Mouse (Mus musculus) forelimb bud, embryonic 11.5 days (tissue): ENCODE data around the gene Exosc10.
A peak's percentile ranks its signal among the peaks of the same experiment; 100 is the strongest.

Source experiments
- DNase-seq: peaks from one replicate; pipeline ENCODE4 v3.0.0-alpha.2; 2012; ENCODE audit warnings: low read depth, low spot score

Exosc10 gene

GRCm38 (mm10) chr4:148570693-148571295 lies 12.6 kb downstream of the Exosc10 start:
- no peak for DNase-seq

- DNase-seq, result no peak
Measured at GRCm38 (mm10) chr4:148573222-148573621, 15.0 kb downstream of the Exosc10 start.

GRCm38 (mm10) chr4:148580765-148581164 lies 22.5 kb downstream of the Exosc10 start:
- no peak for DNase-seq

- no peak for DNase-seq
Measured at GRCm38 (mm10) chr4:148581422-148581821, 23.2 kb downstream of the Exosc10 start.

GRCm38 (mm10) chr4:148583257-148583656 lies 25.0 kb downstream of the Exosc10 start:
- DNase-seq, result no peak

GRCm38 (mm10) chr4:148586648-148587047 lies 28.4 kb downstream of the Exosc10 start:
- DNase-seq, result no peak

- DNase-seq, result no peak
Measured at GRCm38 (mm10) chr4:148588793-148589192, 30.6 kb downstream of the Exosc10 start.

- DNase-seq, result no peak
Measured at GRCm38 (mm10) chr4:148589565-148589964, 31.3 kb downstream of the Exosc10 start.

- no peak for DNase-seq
Measured at GRCm38 (mm10) chr4:148590421-148591170, 32.4 kb downstream of the Exosc10 start.

- DNase-seq, result peak; percentile 93
Measured at GRCm38 (mm10) chr4:148591171-148591630, 33.0 kb downstream of the Exosc10 start, which contains the start of gene Srm. TSS of gene Srm (plus strand) at chr4:148591503.

- DNase-seq, result no peak
Measured at GRCm38 (mm10) chr4:148591637-148592380, 33.6 kb downstream of the Exosc10 start.

- DNase-seq, result no peak
Measured at GRCm38 (mm10) chr4:148593996-148594395, 35.8 kb downstream of the Exosc10 start.

- DNase-seq, result no peak
Measured at GRCm38 (mm10) chr4:148595916-148596315, 37.7 kb downstream of the Exosc10 start.

GRCm38 (mm10) chr4:148596731-148597130 lies 38.5 kb downstream of the Exosc10 start:
- no peak for DNase-seq

- no peak for DNase-seq
Measured at GRCm38 (mm10) chr4:148598826-148599225, 40.6 kb downstream of the Exosc10 start.

- DNase-seq, result no peak
Measured at GRCm38 (mm10) chr4:148600316-148600715, 42.1 kb downstream of the Exosc10 start.

GRCm38 (mm10) chr4:148601871-148602270 lies 43.6 kb downstream of the Exosc10 start:
- DNase-seq, result no peak

GRCm38 (mm10) chr4:148602357-148603120 lies 44.3 kb downstream of the Exosc10 start, which contains the start of gene Masp2:
TSS of gene Masp2 (plus strand) at chr4:148602554.
- no peak for DNase-seq

GRCm38 (mm10) chr4:148603376-148604139 lies 45.3 kb downstream of the Exosc10 start:
- no peak for DNase-seq

GRCm38 (mm10) chr4:148604141-148604540 lies 45.9 kb downstream of the Exosc10 start:
- no peak for DNase-seq
